Mouse (Mus musculus): ENCODE measurements around the gene P2ry2. TPM values are rescaled to one million over a fixed set of nuclear protein-coding genes. Genes with fewer than 3 reads are reported as not detected.

Gene P2ry2
- total RNA-seq, 2 experiments from 2014 or later: 0.57 to 0.91 TPM

DNA sequence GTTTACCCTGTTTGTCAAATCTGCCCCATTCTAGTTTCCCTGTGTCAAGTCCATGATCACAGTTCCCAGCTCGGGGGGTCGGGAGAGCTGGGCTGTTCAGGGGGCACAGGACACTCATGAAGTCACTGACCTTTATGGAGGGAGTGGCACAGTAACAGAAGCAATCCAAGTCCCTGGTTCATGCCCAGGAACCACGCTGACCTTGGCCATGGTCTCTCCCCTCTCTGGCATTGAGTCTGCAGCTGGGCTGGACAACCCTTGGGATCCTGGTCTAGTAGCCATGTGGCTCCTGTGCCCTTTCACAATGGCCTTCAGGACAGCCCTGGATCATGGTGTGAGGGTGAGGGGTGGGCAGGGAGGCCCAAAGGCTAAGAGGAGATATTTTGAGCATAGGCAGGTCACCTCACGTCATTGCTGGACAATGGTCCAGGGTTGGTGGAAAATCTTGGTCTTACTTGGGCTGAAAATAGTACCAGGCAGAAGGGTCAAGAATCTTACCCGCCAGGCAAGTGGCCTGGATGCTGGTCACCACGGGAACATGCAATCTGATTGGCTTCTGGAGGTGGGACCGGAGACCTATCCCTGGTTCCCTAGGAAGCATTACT lies 17.3 kb downstream of the P2ry2 start:
- intact Hi-C loops (cut with DNase I): loop anchor here (1.0 kb wide), 1 partner anchor 49 kb away; no protein-coding TSS in a partner anchor
- DNase-seq (ENCODE audit: low spot score in 2 of 2): no peak

DNA sequence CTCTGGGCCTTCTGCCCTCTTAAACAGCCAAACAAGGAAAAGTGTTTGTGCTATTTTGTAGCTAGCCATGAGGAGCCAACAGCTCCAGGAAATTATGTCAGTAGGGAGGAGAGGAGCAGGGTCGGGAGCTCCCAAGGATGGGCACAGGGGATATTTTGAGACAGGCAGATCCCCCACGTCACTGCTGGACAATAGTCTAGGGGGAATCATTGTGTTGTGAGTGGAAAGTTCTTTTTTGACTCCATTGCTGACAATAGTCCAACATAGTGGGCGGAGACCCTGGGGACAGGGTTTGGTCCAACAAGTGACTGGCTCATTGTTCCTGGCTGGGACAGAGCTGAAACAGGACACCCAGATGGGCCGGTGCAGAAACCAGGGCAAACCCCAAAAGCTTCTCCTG lies 19.5 kb downstream of the P2ry2 start:
- no peak for DNase-seq (ENCODE audit: low spot score in 2 of 2)
- intact Hi-C loops (cut with DNase I): no loop called here

DNA sequence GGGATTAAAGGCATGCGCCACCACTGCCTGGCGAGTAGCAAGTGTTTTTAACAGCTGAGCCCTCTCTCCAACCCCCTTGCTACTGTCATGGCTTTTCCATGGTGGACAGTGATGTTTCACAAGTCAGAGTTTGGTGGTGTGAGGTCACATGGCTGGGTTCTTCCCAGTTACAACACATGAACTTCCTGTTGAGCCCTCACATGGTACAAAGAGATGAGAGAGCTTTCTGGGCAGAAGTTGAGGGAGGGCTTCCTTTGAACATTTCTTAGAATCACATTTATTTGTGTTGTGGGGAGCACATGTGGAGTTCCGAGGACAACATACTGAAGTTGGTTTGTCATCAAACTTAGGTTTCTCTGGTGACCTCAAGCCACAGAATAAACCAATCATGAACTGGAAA lies 20.7 kb downstream of the P2ry2 start:
- DNase-seq (ENCODE audit: low spot score in 2 of 2): no peak
- intact Hi-C loops (cut with DNase I): no loop called here

DNA sequence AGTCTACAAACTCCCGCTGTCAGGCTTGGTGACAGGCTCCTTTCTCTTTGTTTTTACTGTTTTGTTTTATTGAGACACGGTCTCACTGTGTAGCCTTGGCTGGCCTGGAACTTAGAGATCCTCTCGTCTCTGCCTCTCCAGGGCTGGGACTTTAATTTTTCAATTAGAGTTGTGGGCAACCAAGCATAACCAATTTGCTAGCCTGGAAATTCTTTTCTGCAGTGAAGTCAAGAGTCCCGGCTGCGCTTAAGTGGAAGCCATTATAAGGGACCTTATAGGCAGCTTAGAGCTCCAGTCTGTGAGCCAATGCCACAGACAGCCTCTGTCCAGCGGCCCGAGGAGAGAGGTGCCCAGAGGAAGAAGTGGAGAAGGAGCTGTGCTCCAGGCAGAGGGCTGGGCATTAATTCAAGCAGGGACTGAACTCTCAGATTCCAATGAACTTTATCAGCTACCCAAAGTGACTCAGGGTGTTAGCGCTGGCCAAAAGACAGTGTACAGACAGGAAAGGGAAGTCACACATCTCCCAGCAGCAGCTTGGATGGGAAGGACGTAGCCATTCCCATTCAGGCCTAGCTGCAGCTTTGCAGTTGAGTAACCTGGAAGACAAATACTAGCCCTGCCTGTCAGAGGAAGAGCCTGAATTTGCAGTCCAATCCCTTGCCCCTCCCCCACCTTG lies 21.9 kb downstream of the P2ry2 start:
- DNase-seq (ENCODE audit: low spot score in 2 of 2): no peak
- intact Hi-C loops (cut with DNase I): no loop called here

DNA sequence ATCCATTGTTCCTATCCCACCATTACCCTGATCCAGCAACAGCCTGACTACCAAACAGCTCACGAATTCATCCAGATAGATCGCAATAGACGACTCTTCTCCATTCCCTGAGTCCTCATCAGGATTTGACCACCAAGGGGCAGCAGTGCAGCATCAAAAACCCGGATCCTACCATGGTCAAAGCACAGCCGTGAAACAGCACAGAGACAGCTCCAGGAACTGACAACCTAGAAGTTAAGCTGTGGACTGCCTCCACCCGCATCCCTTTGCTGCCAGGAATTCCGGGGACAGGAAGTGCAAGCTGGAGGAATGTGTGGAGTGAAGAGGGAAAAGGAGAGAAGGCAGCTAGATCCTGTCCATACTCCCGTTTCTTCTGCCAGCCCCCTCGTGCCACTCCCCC lies 24.6 kb downstream of the P2ry2 start:
- intact Hi-C loops (cut with DNase I): loop anchor here (1.0 kb wide), 1 partner anchor 64 kb away; no protein-coding TSS in a partner anchor
- peak; percentile 48 to 66 for DNase-seq (ENCODE audit: low spot score in 2 of 2)

DNA sequence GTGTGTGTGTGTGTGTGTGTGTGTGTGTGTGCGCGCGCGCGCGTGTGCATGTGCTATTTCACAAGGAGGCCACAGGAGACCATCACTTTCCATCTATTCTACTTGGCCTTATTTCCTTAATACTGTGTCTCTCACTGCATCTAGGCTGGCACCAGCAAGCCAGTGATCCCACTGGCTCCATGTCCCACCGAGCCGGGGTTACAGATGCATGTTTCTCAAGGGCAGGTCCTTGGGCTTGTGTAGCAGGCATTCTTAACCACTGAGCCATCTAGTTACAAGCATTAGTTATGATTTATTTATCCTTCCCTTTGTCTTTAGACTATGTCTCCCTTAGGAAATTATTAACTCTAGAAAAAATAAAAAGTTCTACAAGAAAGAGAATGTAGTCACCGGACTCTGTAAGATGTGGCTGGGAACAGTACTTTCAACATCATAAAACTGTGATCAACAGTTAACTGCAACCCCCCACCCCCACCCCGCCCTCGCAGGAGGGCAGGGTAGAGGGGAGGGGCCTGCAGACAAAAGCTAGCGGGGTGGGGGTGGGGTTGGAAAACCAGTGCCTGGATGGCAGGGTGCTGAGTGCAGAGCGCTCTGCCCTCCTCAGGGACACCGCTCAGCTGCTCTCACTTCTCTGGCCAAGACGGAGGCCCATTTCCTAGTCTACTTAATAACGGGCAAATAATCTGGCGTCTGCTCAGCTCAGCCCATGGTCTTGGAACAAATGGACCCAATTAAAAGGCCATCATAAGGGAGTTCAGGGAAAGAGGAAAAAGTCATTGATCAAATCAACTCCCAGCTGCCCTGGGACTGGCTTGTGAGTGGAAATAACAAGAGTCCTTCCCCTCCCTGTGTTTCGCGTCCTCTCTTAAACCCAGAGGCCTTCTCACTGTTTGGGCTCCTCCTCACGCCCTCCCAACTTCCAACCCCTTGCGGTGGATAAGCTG lies 27.9 kb downstream of the P2ry2 start:
- no peak for DNase-seq (ENCODE audit: low spot score in 2 of 2)
- intact Hi-C loops (cut with DNase I): no loop called here

DNA sequence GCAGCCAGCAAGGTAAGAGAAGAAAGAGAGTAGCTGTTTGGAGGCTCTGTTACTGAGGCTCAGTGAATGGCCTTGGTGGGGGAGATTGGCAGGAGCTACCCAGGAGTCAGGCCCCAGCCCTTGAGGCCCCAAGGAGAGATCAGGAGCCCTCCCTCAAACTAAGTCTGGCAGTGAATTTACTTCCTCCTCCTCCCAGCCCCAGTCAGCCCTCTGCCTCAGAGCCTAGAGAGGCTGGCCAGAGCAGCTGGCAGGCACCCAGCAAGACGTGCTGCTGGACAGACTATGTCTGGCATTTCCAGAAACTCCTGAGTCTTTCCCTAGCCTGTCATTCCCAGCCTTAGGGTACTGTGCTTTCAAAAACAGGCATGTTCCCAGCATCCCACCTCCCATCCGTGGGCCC lies 33.5 kb downstream of the P2ry2 start:
- intact Hi-C loops (cut with DNase I): no loop called here
- DNase-seq (ENCODE audit: low spot score in 2 of 2): no peak

DNA sequence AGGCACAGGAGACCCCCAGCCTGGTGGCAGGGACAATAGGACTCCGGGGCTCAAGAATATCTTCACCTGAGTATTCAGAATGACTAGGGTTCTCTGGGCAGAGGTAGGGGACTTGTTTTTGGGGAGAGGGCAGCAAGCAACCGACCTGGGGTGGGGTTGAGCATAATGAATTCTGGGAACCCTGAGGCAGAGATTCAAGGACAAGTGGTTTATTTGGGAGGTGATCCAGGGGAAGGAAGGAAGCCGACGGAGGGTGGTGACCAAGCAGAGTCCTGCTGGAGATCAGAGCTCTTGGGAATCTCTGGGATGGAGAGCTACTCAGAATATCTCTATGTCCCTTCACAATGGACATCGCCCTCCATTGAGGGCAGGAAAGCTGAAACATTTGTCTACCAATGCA lies 34.5 kb downstream of the P2ry2 start:
- intact Hi-C loops (cut with DNase I): no loop called here
- DNase-seq (ENCODE audit: low spot score in 2 of 2): no peak

DNA sequence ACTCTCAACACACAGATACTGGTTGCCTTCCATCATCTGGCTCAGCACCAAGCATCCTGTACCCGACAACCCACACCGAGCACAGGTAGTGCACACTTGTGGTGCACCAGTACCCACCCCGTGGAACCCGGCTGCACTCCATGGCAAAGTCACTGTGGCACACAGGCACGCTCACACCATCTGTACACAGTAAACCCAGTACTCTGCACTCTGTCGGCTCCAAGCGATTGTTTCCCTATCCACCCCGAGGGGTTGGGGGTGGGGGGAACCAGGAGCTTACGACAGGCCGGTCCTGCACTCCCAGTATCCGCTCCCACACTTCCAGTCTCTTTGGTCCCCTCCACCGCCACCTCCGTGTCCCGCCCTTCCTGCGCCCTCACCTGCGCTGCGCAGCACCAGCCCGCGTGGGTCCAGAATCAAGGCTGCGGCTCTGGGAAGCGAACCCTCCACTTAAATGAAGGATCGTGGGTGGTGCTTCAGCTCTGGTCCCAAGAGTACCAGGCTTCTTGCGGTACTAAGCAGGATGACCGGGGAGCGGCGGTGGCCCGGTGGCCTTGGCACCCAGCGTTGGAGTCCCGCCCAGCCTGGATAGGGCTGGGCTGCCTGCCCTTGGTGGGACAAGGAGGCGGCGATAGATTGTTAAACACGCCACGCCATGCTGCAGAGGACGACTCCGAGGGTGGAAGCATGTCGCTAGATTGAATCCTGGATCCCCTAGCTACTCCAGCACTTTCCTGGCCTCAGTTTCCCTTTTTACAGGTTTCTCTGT lies 38.3 kb downstream of the P2ry2 start, which contains the start of gene P2ry6:
Gene P2ry6, minus strand, starts transcription at position 515 of the 769 bp plus-strand sequence.
- no peak for DNase-seq (ENCODE audit: low spot score in 2 of 2)
- intact Hi-C loops (cut with DNase I): no loop called here

DNA sequence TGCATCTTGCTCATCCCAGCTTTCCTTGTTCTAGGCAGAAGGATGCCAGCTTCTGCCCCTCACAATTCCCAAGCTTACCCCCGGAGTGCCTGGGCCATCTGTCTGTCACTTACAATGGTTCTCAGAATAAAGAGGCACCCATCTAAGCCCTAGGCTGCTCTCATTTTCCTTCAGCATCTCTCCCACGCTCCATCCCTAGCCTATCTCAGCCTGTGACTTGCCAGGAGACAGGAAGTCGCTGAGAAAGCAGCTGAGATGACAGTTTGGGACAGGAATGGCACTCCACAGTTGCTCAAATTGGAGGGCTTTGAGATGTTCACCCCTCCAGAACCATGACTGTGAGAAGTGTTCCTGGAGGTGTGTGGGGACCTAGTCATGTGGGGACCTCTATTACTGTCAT lies 39.8 kb downstream of the P2ry2 start:
- DNase-seq (ENCODE audit: low spot score in 2 of 2): no peak
- intact Hi-C loops (cut with DNase I): no loop called here

DNA sequence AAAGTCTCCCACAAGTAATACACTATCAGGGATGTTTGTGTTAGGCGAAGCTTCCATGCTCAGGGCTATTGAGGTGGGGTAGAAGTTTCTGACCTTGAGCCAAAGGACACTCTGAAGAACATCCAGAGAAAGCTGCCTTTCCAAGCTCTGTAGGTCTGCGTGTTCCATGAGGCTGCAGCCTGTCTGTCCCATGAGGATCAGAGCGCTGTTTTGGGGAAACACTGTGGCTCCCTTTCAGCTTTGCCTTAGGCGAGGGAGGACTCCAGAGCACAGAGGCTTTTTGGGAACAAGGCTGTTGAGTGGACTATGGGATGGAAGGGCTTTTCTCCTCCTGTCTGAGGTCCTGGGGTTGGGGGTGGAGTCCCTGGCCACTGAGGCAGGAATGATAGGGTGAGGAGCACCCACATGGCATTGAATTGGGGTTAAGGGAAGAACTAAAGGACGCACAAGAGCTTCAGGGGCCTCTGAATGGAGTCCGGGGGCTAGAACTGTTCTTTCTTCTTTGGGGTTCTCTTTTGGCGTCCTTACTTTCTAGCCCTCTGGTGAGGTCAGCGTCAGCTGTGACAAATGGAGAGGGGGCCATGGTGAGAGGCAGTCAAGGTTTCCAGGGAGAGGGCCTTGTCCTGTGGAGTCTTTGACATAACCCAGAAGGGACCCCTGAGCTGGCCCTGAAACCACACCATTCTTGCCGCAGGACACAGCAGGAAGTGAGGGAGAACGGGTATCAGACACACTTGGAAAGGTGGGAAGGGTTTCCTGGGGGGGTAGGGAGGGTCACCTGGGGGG lies 43.6 kb downstream of the P2ry2 start:
- intact Hi-C loops (cut with DNase I): no loop called here
- no peak for DNase-seq (ENCODE audit: low spot score in 2 of 2)

DNA sequence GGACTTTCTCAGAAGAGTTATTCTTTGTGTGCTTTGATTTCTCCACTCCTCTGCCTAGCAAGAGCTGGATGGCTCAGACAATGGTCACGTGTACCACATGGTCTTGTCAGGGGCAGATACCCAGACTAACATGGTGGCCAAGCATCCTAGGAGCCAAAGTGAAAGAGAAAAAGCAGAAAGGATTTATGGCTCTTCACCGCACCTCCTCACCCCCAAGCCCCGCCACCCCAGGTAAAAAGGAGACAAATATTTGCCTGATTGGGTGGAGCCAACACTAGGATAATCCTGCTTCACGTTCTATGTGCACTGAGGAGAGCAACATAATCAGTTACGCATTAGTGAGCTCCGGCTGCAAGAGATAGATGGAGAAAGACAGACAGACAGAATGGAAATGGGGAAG lies 44.3 kb downstream of the P2ry2 start:
- intact Hi-C loops (cut with DNase I): no loop called here

DNA sequence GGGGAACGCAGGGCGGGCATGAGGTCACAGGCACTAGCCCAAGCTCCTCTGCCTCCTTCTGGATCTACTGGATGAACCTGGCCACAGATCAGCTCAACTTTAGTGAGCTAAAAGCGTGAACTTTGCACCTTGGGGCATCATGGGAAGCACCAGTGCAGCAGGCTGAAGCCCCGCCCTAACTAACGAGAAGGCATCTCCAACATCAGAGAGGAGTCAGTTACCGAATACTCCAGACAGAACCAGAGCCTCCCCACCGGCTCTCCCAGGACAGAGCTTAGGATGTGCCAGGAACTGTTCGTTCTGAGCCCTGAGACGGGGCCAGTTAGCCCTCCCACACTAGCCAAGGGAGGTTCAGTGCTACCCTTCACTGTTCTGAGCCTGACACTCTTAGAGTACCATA lies 44.8 kb downstream of the P2ry2 start:
- DNase-seq (ENCODE audit: low spot score in 2 of 2): no peak
- intact Hi-C loops (cut with DNase I): no loop called here

More for the DNA sequence above, 44.3 kb downstream of the P2ry2 start:
- DNase-seq (ENCODE audit: low spot score in 2 of 2): no peak

DNA sequence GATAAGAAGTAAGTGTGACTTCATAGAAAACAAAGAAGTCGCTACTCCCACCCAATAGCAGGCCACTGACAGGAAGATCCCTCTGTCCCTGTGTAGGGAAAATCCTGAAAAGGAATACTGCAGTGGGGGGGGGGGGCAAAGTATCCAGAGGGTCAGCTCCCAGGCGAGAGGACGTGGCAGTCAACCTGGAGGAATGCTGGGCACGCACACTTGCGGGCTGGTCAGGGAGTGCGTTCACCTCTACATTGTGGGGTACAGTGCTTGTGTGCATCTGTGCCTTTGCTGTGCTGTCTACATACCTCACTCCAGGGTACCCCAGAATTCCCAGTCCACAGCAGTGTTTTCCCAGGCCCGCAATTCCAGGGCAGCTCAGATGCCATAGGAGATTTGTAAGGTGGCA lies 46.7 kb downstream of the P2ry2 start:
- intact Hi-C loops (cut with DNase I): no loop called here
- no peak for DNase-seq (ENCODE audit: low spot score in 2 of 2)

DNA sequence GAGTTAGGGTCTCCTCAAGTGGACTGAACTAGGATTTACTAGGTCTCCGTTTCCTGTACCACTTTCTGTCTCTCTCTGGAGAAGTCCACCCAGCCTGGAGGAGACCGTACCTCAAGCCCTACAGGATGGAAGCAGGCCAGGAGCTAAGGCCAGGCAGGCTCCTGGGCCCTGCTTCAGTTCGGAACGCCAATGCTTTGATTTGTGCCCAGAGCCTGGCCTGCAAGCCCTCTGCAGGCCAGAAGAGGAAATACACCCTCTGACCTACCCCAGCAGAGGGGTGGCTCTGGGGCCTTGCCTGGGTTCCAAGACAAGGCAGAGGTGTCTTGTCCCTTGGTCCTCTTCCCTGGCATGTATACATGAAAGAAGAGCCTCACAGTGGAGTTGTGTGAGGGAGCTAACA lies 47.6 kb downstream of the P2ry2 start:
- DNase-seq (ENCODE audit: low spot score in 2 of 2): no peak
- intact Hi-C loops (cut with DNase I): no loop called here

DNA sequence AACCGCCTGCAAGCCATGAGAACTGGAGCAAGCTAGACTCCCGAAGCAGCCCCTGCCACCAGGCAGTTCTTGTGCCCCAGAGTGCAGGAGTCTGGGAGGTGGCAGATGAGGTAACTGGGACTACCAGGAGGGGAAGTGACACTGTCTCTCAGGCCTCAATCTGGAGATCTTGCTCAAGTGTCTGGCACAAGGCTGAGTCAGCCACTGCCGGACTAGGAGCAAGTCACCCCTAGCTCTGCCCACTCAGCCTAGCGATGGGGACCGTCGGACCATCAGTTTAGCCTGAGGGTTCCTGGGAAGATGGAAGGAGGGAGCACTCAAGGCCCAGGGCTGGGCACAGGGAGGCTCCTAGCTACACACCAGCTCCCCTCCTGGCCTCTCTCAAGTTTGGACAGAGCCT lies 48.4 kb downstream of the P2ry2 start:
- intact Hi-C loops (cut with DNase I): no loop called here
- no peak for DNase-seq (ENCODE audit: low spot score in 2 of 2)

DNA sequence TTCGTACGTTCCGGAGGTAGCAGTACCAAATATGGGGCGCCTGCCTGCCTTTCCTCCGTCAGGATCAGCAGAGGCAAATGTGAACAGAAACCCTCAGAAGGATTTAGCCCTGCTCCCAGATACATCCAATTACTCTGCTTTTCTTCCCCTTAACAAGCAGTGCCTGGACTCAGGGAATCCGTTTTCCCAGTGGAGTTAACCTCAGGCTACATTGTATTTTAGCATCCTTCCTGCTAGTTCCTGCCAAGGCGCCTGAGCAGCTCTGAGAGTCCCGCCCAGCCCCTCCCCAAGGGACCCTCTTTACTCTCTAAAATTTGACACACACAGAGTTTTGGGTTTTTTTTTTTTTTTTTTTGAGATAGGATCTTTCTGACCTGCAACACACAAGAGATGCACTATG lies 49.3 kb downstream of the P2ry2 start:
- intact Hi-C loops (cut with DNase I): no loop called here
- no peak for DNase-seq (ENCODE audit: low spot score in 2 of 2)

DNA sequence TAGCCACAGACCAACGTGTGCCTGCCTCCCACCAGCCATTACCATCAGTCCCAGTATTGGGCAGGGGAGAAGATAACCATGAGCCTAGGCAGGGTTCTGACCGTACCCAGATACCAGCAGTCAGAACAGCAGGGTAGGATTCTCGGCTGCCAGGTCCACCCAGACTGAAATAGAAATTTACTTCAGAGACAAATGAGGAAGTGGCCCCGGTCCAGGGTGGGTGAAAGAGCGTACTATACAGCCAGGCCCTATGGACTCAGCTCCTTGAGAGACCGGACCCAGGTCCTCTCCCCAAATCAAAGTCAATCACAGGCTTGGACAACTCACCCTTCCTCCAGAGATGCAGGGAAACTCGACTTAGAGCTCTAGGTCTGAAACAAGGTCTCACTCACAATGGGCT lies 51.5 kb downstream of the P2ry2 start:
- no peak for DNase-seq (ENCODE audit: low spot score in 2 of 2)
- intact Hi-C loops (cut with DNase I): no loop called here

DNA sequence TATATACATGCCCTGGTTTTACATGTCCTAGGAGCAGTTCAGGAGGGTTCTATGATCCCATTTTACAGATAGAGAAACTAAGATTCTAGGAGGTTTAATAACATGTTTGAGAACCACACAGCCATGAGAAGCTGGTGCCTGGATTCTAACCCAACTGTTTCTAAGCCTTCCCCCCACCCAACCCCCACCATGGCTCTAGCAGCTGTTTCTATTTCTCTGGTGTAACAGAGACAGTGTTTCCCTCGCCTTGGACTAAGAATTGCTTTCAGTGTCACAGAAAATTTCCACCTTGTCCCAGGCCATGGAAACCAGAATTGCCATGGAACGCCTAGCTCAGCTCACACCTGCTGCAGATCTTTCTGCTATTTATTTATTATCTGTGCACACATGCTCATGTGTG lies 52.2 kb downstream of the P2ry2 start:
- intact Hi-C loops (cut with DNase I): no loop called here
- no peak for DNase-seq (ENCODE audit: low spot score in 2 of 2)

Data from left cerebral cortex, postnatal 36 days (tissue).